Mouse (Mus musculus) liver, adult 2 months (tissue): Measurements from ENCODE around the gene Gm17428.

ENCODE experiments used
- CTCF ChIP-seq: fragments of 200-500 bp; IDR thresholded peaks from 2 replicates; pipeline ENCODE4 v1.5.1; 2011; ENCODE audit warnings: low read depth, low read length, control low read depth
- POLR2A ChIP-seq: fragments of 200-500 bp; IDR thresholded peaks from 2 replicates; pipeline ENCODE4 v1.6.1; 2011; ENCODE audit warnings: low read length, control low read depth; ENCODE audit not compliant: insufficient read depth; ENCODE audit errors: extremely low read depth

DNA sequence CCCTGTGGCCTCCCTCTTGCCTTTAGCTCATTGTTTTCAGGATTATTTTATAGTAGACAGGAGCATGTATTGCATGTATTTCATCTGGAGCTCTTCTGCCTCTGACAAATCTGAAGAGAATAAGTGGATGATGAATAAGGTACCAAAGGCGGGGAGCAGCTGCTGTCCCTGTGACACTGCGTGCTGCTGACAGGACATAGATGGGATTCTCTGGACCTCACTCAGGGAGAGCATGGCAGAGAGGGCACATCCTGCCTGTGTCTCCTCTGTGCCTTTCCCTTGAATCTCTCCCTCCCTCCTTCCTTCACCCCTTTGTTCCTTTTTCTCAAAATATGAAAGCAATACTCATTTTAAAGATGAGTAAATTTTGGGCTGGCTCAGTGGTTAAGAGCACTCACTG is 28.8 kb downstream of the Gm17428 start:
- TF ChIP-seq CTCF (no peak), POLR2A (no peak)
